Mouse (Mus musculus): ENCODE results near the gene Smarcd3. TPM values are rescaled to one million over a fixed set of nuclear protein-coding genes. Genes with fewer than 3 reads are reported as not detected.

Gene Smarcd3
- polyA plus RNA-seq, 1 experiment from 2014 or later: 45.9 TPM

- Histone ChIP-seq H3K4me2 (replicated peaks; ENCODE audit: low read depth, low read length) (no peak overlapping the region), H3K36me3 (ENCODE audit: control insufficient read depth, insufficient read depth, low read length) (no peaks in the 10 kb centered on the region), H3K9me3 (ENCODE audit: control insufficient read depth, low read length) (no peaks in the 10 kb centered on the region), H3K27me3 (ENCODE audit: control insufficient read depth, insufficient read depth, low read length) (no peaks in the 10 kb centered on the region), H3K4me1 (replicated peaks; ENCODE audit: control insufficient read depth, insufficient read depth, low read length) (no peaks in the 10 kb centered on the region; the same call in 1 of the 2 replicates), H3K27ac (ENCODE audit: low read depth, low read length) (no peak overlapping the region), H3K4me3 (ENCODE audit: low read depth, low read length) (no peak overlapping the region), H3K9ac (ENCODE audit: low read depth, low read length) (no peak overlapping the region)
- WGBS: 45% methylated on average over 6 of the region's 6 CpGs
- DNase-seq (ENCODE audit: low spot score) (no peak), ATAC-seq (ENCODE audit: low FRiP score) (no peak)
These were observed 83.1 kb downstream of the Smarcd3 start for GRCm38 (mm10) chr5:24541144-24541569.

MicroRNAs within 50 kb of the gene (microRNA counts, 519-probe panel; counts per million panel counts)
- microRNA mmu-miR-671-3p: not detected
- not detected for microRNA mmu-miR-671-5p

Other genes starting within 250 kb of the Smarcd3 start
- 0.12 and 0.28 TPM in 2 replicates for gene Atg9b, start 232.3 kb downstream of the Smarcd3 start, polyA plus RNA-seq (2014; fragmentation: Nextera tagmentation; extraction: Ambion mirVana)
- 29.7 and 31.7 TPM in 2 replicates for gene Abcb8, start 230.7 kb downstream of the Smarcd3 start, polyA plus RNA-seq (2014; fragmentation: Nextera tagmentation; extraction: Ambion mirVana)
- gene Asic3, start 211.0 kb downstream of the Smarcd3 start, polyA plus RNA-seq (2014; fragmentation: Nextera tagmentation; extraction: Ambion mirVana): 0.52 and 0.88 TPM in 2 replicates
- gene Cdk5, start 200.9 kb downstream of the Smarcd3 start, polyA plus RNA-seq (2014; fragmentation: Nextera tagmentation; extraction: Ambion mirVana): 56.3 and 62.4 TPM in 2 replicates
- 14.3 and 17.9 TPM in 2 replicates for gene Slc4a2, start 200.6 kb downstream of the Smarcd3 start, polyA plus RNA-seq (2014; fragmentation: Nextera tagmentation; extraction: Ambion mirVana)
- gene Fastk, start 179.1 kb downstream of the Smarcd3 start, polyA plus RNA-seq (2014; fragmentation: Nextera tagmentation; extraction: Ambion mirVana): 86.7 and 88.5 TPM in 2 replicates
- gene Tmub1, start 176.6 kb downstream of the Smarcd3 start, polyA plus RNA-seq (2014; fragmentation: Nextera tagmentation; extraction: Ambion mirVana): 30.0 and 33.6 TPM in 2 replicates
- gene Agap3, start 172.2 kb downstream of the Smarcd3 start, polyA plus RNA-seq (2014; fragmentation: Nextera tagmentation; extraction: Ambion mirVana): 38.8 and 50.1 TPM in 2 replicates
- gene Gbx1, start 97.2 kb downstream of the Smarcd3 start, polyA plus RNA-seq (2014; fragmentation: Nextera tagmentation; extraction: Ambion mirVana): 1.0 and 1.9 TPM in 2 replicates
- gene Asb10, start 83.4 kb downstream of the Smarcd3 start, polyA plus RNA-seq (2014; fragmentation: Nextera tagmentation; extraction: Ambion mirVana): 0.20 and 0.33 TPM in 2 replicates
- 0.14 TPM in 1 of 2 replicates, not detected in the other for gene 4931409K22Rik, start 67.6 kb downstream of the Smarcd3 start, polyA plus RNA-seq (2014; fragmentation: Nextera tagmentation; extraction: Ambion mirVana)
- 121 and 136 TPM in 2 replicates for gene Abcf2, start 46.9 kb downstream of the Smarcd3 start, polyA plus RNA-seq (2014; fragmentation: Nextera tagmentation; extraction: Ambion mirVana)
- gene Chpf2, start 37.7 kb downstream of the Smarcd3 start, polyA plus RNA-seq (2014; fragmentation: Nextera tagmentation; extraction: Ambion mirVana): 8.6 and 8.7 TPM in 2 replicates
- 36.0 and 37.3 TPM in 2 replicates for gene Nub1, start 61.1 kb upstream of the Smarcd3 start, polyA plus RNA-seq (2014; fragmentation: Nextera tagmentation; extraction: Ambion mirVana)
- 15.4 and 17.5 TPM in 2 replicates for gene Wdr86, start 106.3 kb upstream of the Smarcd3 start, polyA plus RNA-seq (2014; fragmentation: Nextera tagmentation; extraction: Ambion mirVana)
- gene Crygn, start 133.6 kb upstream of the Smarcd3 start, polyA plus RNA-seq (2014; fragmentation: Nextera tagmentation; extraction: Ambion mirVana): 0.84 TPM in 1 of 2 replicates, not detected in the other
- gene Rheb, start 218.2 kb upstream of the Smarcd3 start, polyA plus RNA-seq (2014; fragmentation: Nextera tagmentation; extraction: Ambion mirVana): 195 and 202 TPM in 2 replicates